Mouse (Mus musculus) embryonic facial prominence, embryonic 14.5 days (tissue): Measurements from ENCODE around the gene Lypd3. TPM values are rescaled to one million over a fixed set of nuclear protein-coding genes. Genes with fewer than 3 reads are reported as not detected.

Source experiments
- ATAC-seq: fragments of 200-750 bp; cut with Nextera tagmentation; 2 replicates; pipeline ENCODE4 v1.8.0; 2017; ENCODE audit warnings: low read depth, moderate number of reproducible peaks, moderate TSS enrichment
- DNase-seq: peaks from one replicate; pipeline ENCODE4 v3.0.0-alpha.2; 2015; ENCODE audit warnings: low spot score
- H3K27ac ChIP-seq: fragments of 300-500 bp; sonication (generic); replicated peaks from 2 replicates; pipeline ENCODE4 v1.5.1; 2014; ENCODE audit warnings: low read depth, mild to moderate bottlenecking, low read length, moderate library complexity
- H3K27me3 ChIP-seq: fragments of 300-500 bp; sonication (generic); replicated peaks from 2 replicates; pipeline ENCODE4 v1.6.1; 2014; ENCODE audit warnings: low read length; ENCODE audit not compliant: control insufficient read depth, insufficient read depth
- H3K36me3 ChIP-seq: fragments of 300-500 bp; sonication (generic); 2 replicates; pipeline ENCODE4 v1.6.1; 2014; ENCODE audit warnings: low read length, mixed read lengths; ENCODE audit not compliant: control insufficient read depth, insufficient read depth
- H3K4me1 ChIP-seq: fragments of 300-500 bp; sonication (generic); 2 replicates; pipeline ENCODE4 v1.6.1; 2014; ENCODE audit warnings: antibody characterized with exemption, low read length; ENCODE audit not compliant: control insufficient read depth, insufficient read depth
- H3K4me2 ChIP-seq: fragments of 300-500 bp; sonication (generic); 2 replicates; pipeline ENCODE4 v1.6.1; 2014; ENCODE audit warnings: low read depth, mild to moderate bottlenecking, low read length, moderate library complexity, mixed read lengths
- H3K4me3 ChIP-seq: fragments of 300-500 bp; sonication (generic); 2 replicates; pipeline ENCODE4 v1.5.1; 2014; ENCODE audit warnings: low read depth, mild to moderate bottlenecking, low read length
- H3K9ac ChIP-seq: fragments of 300-500 bp; sonication (generic); 2 replicates; pipeline ENCODE4 v1.6.1; 2014; ENCODE audit warnings: low read depth, mild to moderate bottlenecking, low read length, moderate library complexity, mixed read lengths
- H3K9me3 ChIP-seq: fragments of 300-500 bp; sonication (generic); 2 replicates; pipeline ENCODE4 v1.6.1; 2016; ENCODE audit warnings: low read length; ENCODE audit not compliant: control insufficient read depth
- WGBS: fragments of 180-500 bp; shearing (Covaris S2); extraction: QIAGEN DNeasy Blood & Tissue Kit; methylation state at CpG from one replicate; pipeline ENCODE4 v1.1.7; 2014; 5-methylcytosine and 5-hydroxymethylcytosine counted together
- polyA plus RNA-seq: library from polyadenylated mRNA; unstranded; fragments of >200 nt; fragmentation: Nextera tagmentation; extraction: Ambion mirVana; gene quantifications from 2 replicates; pipeline ENCODE4 v1.2.1, GENCODE M21; 2014

Lypd3 gene
- polyA plus RNA-seq, 1 experiment from 2014 or later, result 24.7 TPM

- Histone ChIP-seq H3K4me2 (no peak overlapping the region), H3K27ac (no peak overlapping the region), H3K27me3 (no peaks in the 10 kb centered on the region), H3K4me1 (no peaks in the 10 kb centered on the region), H3K9me3 (peaks cover 5% of the 10 kb centered on the region; the same call in 1 of the 2 replicates), H3K9ac (no peak overlapping the region), H3K4me3 (no peak overlapping the region), H3K36me3 (no peaks in the 10 kb centered on the region)
- DNase-seq (no peak), ATAC-seq (no peak)
- 62% methylated on average over 13 of the region's 13 CpGs for WGBS
Observed at GRCm38 (mm10) chr7:24619671-24620397, 16.5 kb upstream of the Lypd3 start.

- peaks cover 5% of the 10 kb centered on the region; the same call in 1 of the 2 replicates for H3K9me3 ChIP-seq
- H3K9ac ChIP-seq, result no peak overlapping the region
- H3K4me2 ChIP-seq, result no peak overlapping the region
- ATAC-seq, result no peak
- H3K4me1 ChIP-seq, result no peaks in the 10 kb centered on the region
- H3K36me3 ChIP-seq, result no peaks in the 10 kb centered on the region
- H3K4me3 ChIP-seq, result no peak overlapping the region
- WGBS, result 80% methylated on average over 3 of the region's 3 CpGs
- DNase-seq, result no peak
- H3K27me3 ChIP-seq, result no peaks in the 10 kb centered on the region
- H3K27ac ChIP-seq, result no peak overlapping the region
Observed at GRCm38 (mm10) chr7:24621193-24621592, 15.2 kb upstream of the Lypd3 start.

GRCm38 (mm10) chr7:24622967-24623366, 13.4 kb upstream of the Lypd3 start:
- Histone ChIP-seq H3K4me2 (no peak overlapping the region), H3K36me3 (no peaks in the 10 kb centered on the region), H3K9ac (no peak overlapping the region), H3K27me3 (no peaks in the 10 kb centered on the region), H3K4me1 (no peaks in the 10 kb centered on the region), H3K4me3 (no peak overlapping the region), H3K9me3 (peaks cover 5% of the 10 kb centered on the region; the same call in 1 of the 2 replicates), H3K27ac (no peak overlapping the region)
- WGBS, result 83% methylated on average over 6 of the region's 6 CpGs
- no peak for ATAC-seq
- no peak for DNase-seq

- WGBS, result 8% methylated on average over 24 of the region's 33 CpGs
- H3K9ac ChIP-seq, result peak overlapping the region; percentile 62
- no peaks in the 10 kb centered on the region; the same call in 1 of the 2 replicates for H3K4me1 ChIP-seq
- H3K27me3 ChIP-seq, result no peaks in the 10 kb centered on the region
- no peaks in the 10 kb centered on the region for H3K36me3 ChIP-seq
- H3K9me3 ChIP-seq, result no peaks in the 10 kb centered on the region
- H3K27ac ChIP-seq, result 0 out of 2 replicates have a peak overlapping the region, but pooled peaks have one; percentile 29
- peak; percentile 94 for DNase-seq
- ATAC-seq, result peak; percentile 86
- H3K4me3 ChIP-seq, result peak overlapping the region; percentile 34
- H3K4me2 ChIP-seq, result peak overlapping the region; percentile 65
Observed at GRCm38 (mm10) chr7:24628685-24629610, 7.4 kb upstream of the Lypd3 start.

- no peaks in the 10 kb centered on the region for H3K36me3 ChIP-seq
- no peaks in the 10 kb centered on the region; the same call in 1 of the 2 replicates for H3K4me1 ChIP-seq
- H3K4me3 ChIP-seq, result no peak overlapping the region
- ATAC-seq (no peak), DNase-seq (no peak)
- no peaks in the 10 kb centered on the region for H3K27me3 ChIP-seq
- H3K4me2 ChIP-seq, result peak overlapping the region; percentile 65
- whole genome bisulfite sequencing, result 73% methylated on average over 4 of the region's 4 CpGs
- H3K9ac ChIP-seq, result no peak overlapping the region
- no peak overlapping the region for H3K27ac ChIP-seq
- H3K9me3 ChIP-seq, result no peaks in the 10 kb centered on the region
Observed at GRCm38 (mm10) chr7:24629672-24630071, 6.7 kb upstream of the Lypd3 start.

GRCm38 (mm10) chr7:24630116-24630880, 6.1 kb upstream of the Lypd3 start:
- DNase-seq (peak; percentile 54), ATAC-seq (no peak)
- Histone ChIP-seq H3K9me3 (no peaks in the 10 kb centered on the region), H3K9ac (no peak overlapping the region), H3K27me3 (no peaks in the 10 kb centered on the region), H3K27ac (no peak overlapping the region), H3K4me3 (no peak overlapping the region), H3K4me1 (no peaks in the 10 kb centered on the region; the same call in 1 of the 2 replicates), H3K36me3 (no peaks in the 10 kb centered on the region), H3K4me2 (no peak overlapping the region)
- 69% methylated on average over 10 of the region's 10 CpGs for WGBS

- no peak overlapping the region for H3K27ac ChIP-seq
- H3K27me3 ChIP-seq, result peaks cover 54% of the 10 kb centered on the region
Observed at GRCm38 (mm10) chr7:24637046-24637445, 696 bp downstream of the Lypd3 start.

More at GRCm38 (mm10) chr7:24637046-24637445, 696 bp downstream of the Lypd3 start:
- Histone ChIP-seq H3K9me3 (no peaks in the 10 kb centered on the region), H3K4me1 (no peaks in the 10 kb centered on the region), H3K4me3 (peak overlapping the region; percentile 49), H3K36me3 (no peaks in the 10 kb centered on the region), H3K9ac (no peak overlapping the region), H3K4me2 (peak overlapping the region; percentile 89)
- DNase-seq (no peak), ATAC-seq (0 out of 2 replicates have a peak, but pooled peaks have one; percentile 21)
- whole genome bisulfite sequencing, result 1% methylated on average over 17 of the region's 18 CpGs
